Mouse (Mus musculus) cortical plate, adult 2 months (tissue): ENCODE measurements around the gene Trf.

Source experiments
- CTCF ChIP-seq: fragments of 200-500 bp; IDR thresholded peaks from 2 replicates; pipeline ENCODE4 v1.5.1; 2011; ENCODE audit warnings: mild to moderate bottlenecking, control low read depth, low read length; ENCODE audit not compliant: insufficient read depth; ENCODE audit errors: extremely low read depth
- POLR2A ChIP-seq: fragments of 200-500 bp; IDR thresholded peaks from 2 replicates; pipeline ENCODE4 v1.6.1; 2011; ENCODE audit warnings: mild to moderate bottlenecking, low read length, control low read depth; ENCODE audit not compliant: insufficient read depth; ENCODE audit errors: extremely low read depth

DNA sequence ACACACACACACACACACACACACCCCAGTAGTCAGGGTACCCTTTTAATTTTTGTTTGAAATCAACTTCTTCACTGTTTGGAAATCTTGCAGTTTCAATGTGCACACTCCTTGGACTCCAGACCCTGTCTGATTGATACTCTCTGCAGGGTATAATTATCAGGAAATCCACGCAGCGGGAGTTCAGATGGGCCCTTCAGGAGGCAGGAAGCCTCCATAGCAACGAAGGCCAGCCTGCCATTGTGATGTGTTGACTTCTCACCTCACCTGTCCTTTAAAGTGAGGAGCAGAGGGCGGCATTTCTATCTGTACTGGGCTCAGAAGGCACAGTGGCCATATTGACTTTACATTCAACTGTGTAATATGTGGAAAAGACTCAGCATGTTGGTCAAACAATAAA is 45.4 kb downstream of the Trf start:
- TF ChIP-seq POLR2A: no peak
- TF ChIP-seq CTCF: no peak
